Mouse (Mus musculus) cerebellum, adult 2 months (tissue): ENCODE results near the gene Ptprb. TPM values are rescaled to one million over a fixed set of nuclear protein-coding genes. Genes with fewer than 3 reads are reported as not detected.

ENCODE experiments used
- DNase-seq, 2 experiments: peaks; one replicate each; pipeline ENCODE4 v3.0.0; 2021
- H3K27ac ChIP-seq: fragments of 200-500 bp; 2 replicates; pipeline ENCODE4 v1.5.1; 2012; ENCODE audit warnings: low read length, control low read depth, inconsistent platforms; ENCODE audit not compliant: insufficient read depth
- H3K27me3 ChIP-seq: fragments of 200-500 bp; 2 replicates; pipeline ENCODE4 v1.6.1; 2012; ENCODE audit warnings: inconsistent platforms, mild to moderate bottlenecking, low read length, moderate library complexity; ENCODE audit not compliant: control insufficient read depth, insufficient read depth
- H3K4me1 ChIP-seq: fragments of 200-500 bp; 2 replicates; pipeline ENCODE4 v1.6.1; 2011; ENCODE audit warnings: low read length; ENCODE audit not compliant: control insufficient read depth, insufficient read depth
- H3K4me3 ChIP-seq: fragments of 200-500 bp; replicated peaks from 2 replicates; pipeline ENCODE3; 2011; ENCODE audit warnings: mild to moderate bottlenecking, low read depth, low read length, control low read depth; ENCODE audit not compliant: insufficient read depth
- CTCF ChIP-seq: fragments of 200-500 bp; IDR thresholded peaks from 2 replicates; pipeline ENCODE4 v1.5.1; 2011; ENCODE audit warnings: low read depth, mild to moderate bottlenecking, control low read depth, low read length, moderate library complexity, borderline replicate concordance; ENCODE audit not compliant: insufficient read depth
- POLR2A ChIP-seq: fragments of 200-500 bp; IDR thresholded peaks from 2 replicates; pipeline ENCODE4 v1.6.1; 2011; ENCODE audit warnings: low read length, control low read depth, borderline replicate concordance; ENCODE audit not compliant: insufficient read depth
- WGBS: fragments of 180-500 bp; shearing (Covaris S2); methylation state at CpG from one replicate; pipeline ENCODE4 v1.1.7; 2018; 5-methylcytosine and 5-hydroxymethylcytosine counted together
- polyA plus RNA-seq: library from polyadenylated mRNA; depleted of rRNA; stranded (reverse); fragments of >200 nt; gene quantifications from 2 replicates; pipeline ENCODE4 v1.2.3, GENCODE M21; 2012

Gene Ptprb
- polyA plus RNA-seq, 1 experiment = 8.4 TPM

- no peak overlapping the region for H3K27ac ChIP-seq
- no peak for TF ChIP-seq POLR2A
- no peak for TF ChIP-seq CTCF
- H3K27me3 ChIP-seq = no peaks in the 10 kb centered on the region
- DNase-seq = no peak
- H3K4me3 ChIP-seq = no peak overlapping the region
- WGBS = 92% methylated on average over 10 of the region's 10 CpGs
- H3K4me1 ChIP-seq = no peaks in the 10 kb centered on the region
Observed at GRCm38 (mm10) chr10:116271470-116271915, 3.8 kb upstream of the Ptprb start.

DNA sequence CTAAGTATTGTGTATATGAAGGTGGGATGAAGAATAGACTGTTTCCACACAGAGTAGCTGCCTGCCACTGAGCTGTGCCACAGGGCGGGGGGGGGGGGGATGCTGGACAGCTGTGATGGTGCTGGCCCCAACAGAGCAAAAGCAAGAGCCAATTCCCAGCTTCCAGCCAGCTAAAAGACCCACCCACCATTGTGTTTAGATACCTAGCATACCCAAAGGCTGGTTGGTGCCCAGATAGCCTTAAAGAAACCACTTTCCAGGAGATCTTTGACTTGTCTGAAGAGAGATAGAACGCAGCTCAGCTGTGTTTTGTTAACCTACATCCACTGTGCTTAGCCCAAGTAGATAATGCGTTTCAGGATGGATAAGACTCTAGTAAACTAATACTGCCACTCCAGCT lies 3.2 kb upstream of the Ptprb start:
- Histone ChIP-seq H3K27ac (no peak overlapping the region), H3K4me3 (no peak overlapping the region), H3K4me1 (no peaks in the 10 kb centered on the region), H3K27me3 (no peaks in the 10 kb centered on the region)
- WGBS = 87% methylated on average over 3 of the region's 3 CpGs
- DNase-seq = no peak
- TF ChIP-seq POLR2A (no peak), CTCF (no peak)

DNA sequence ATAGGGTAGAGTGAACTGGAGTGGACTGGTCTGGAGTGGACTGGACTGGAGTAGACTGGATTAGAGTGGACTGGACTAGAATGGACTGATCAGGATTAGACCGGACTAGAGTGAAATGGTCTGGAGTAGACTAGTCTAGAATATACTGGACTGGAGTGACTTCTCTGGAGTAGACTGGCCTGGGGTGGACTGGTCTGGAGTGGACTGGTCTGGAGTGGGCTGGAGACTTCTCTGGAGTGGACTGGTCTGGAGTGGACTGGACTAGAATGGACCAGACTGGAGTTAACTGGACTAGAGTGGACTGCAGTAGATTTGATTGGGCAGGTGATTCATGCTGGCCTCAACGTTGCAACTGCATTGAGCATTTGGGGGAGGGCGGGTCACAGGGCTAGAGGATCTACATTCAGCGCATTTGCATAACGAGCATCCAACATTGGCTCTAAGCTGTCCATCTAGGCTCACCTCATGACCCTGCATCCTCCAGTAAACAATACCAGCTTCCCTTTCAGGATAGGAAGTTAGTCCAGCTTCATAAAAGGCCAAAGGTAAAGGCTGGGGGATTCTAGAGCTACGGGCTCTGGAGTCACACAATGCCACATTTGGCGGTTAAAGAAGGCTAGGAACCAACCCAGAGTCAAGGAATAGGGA lies 11.5 kb downstream of the Ptprb start:
- H3K4me1 ChIP-seq = no peaks in the 10 kb centered on the region
- no peak overlapping the region for H3K4me3 ChIP-seq
- no peak for DNase-seq
- TF ChIP-seq CTCF = no peak
- TF ChIP-seq POLR2A = no peak
- 89% methylated on average over 7 of the region's 7 CpGs for WGBS
- no peak overlapping the region for H3K27ac ChIP-seq
- no peaks in the 10 kb centered on the region for H3K27me3 ChIP-seq

GRCm38 (mm10) chr10:116288130-116288529 lies 12.8 kb downstream of the Ptprb start:
- no peak for TF ChIP-seq CTCF
- TF ChIP-seq POLR2A = no peak
- Histone ChIP-seq H3K4me1 (no peaks in the 10 kb centered on the region), H3K4me3 (no peak overlapping the region), H3K27me3 (no peaks in the 10 kb centered on the region), H3K27ac (no peak overlapping the region; the same call in 1 of the 2 replicates)
- no peak for DNase-seq
- 88% methylated on average over 9 of the region's 9 CpGs for WGBS

- 89% methylated on average over 4 of the region's 4 CpGs for WGBS
Observed at GRCm38 (mm10) chr10:116290483-116290882, 15.2 kb downstream of the Ptprb start.

DNA sequence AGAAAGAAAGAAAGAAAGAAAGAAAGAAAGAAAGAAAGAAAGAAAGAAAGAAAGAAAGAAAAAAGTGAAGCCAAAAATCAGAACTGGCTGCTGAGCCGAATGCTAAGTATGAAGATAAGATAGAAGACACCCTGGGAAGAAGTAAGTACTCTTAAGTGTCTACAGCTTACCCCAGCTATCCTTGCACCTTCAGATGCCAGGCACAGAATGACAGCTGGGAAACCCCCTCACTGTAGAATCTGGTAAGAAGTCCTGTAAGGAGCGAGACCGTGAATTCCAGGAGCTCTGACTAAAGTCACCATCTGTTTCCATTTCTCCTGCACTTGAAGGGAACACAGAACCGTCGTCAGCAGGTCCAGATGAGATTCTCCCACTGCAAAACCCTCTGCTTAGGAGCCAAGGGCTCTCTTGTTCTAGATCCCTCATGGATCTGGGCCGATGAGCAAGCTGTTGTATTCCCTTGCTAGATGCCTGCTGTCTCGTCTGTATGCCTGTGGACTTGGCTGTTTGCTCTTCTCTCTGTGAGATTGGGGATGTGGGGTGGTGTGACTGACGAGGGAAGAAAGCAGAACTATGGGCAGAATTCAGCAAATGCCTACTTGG lies 15.9 kb downstream of the Ptprb start:
- DNase-seq = no peak
- TF ChIP-seq POLR2A (no peak), CTCF (no peak)
- Histone ChIP-seq H3K4me1 (no peaks in the 10 kb centered on the region), H3K27me3 (no peaks in the 10 kb centered on the region), H3K27ac (no peak overlapping the region), H3K4me3 (no peak overlapping the region)
- WGBS = 52% methylated on average over 8 of the region's 8 CpGs

More at GRCm38 (mm10) chr10:116290483-116290882, 15.2 kb downstream of the Ptprb start:
- DNase-seq = no peak
- Histone ChIP-seq H3K4me1 (no peaks in the 10 kb centered on the region), H3K27ac (no peak overlapping the region), H3K4me3 (no peak overlapping the region), H3K27me3 (no peaks in the 10 kb centered on the region)
- TF ChIP-seq CTCF = no peak
- no peak for TF ChIP-seq POLR2A

DNA sequence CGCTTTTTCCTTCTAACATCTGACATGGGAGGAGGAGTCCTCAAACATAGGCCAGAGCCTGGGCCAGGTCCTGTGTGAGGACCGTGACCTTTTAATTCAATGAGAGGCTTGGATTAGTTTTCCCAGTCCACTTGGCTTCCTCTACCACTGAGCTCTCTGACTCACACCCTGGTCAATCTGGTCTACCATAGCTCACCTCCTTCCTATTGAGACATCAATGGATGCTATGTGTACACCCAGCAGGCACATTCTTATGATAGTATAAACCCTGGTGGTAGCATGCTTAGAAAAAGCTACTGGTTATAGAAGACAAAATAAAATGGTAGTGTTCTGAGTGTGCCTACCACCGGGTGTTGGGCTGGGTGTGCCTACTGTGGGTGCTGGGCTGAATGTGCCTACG lies 21.1 kb downstream of the Ptprb start:
- Histone ChIP-seq H3K27ac (no peak overlapping the region), H3K27me3 (no peaks in the 10 kb centered on the region; the same call in 1 of the 2 replicates), H3K4me1 (no peaks in the 10 kb centered on the region), H3K4me3 (no peak overlapping the region)
- TF ChIP-seq POLR2A = no peak
- no peak for TF ChIP-seq CTCF
- peak in 1 of 2 experiments; percentile 16 for DNase-seq
- WGBS = 79% methylated on average over 4 of the region's 4 CpGs

GRCm38 (mm10) chr10:116297854-116298253 lies 22.5 kb downstream of the Ptprb start:
- Histone ChIP-seq H3K27me3 (no peaks in the 10 kb centered on the region; the same call in 1 of the 2 replicates), H3K4me1 (no peaks in the 10 kb centered on the region), H3K4me3 (no peak overlapping the region), H3K27ac (no peak overlapping the region)
- WGBS = 92% methylated on average over 12 of the region's 12 CpGs
- DNase-seq = no peak
- TF ChIP-seq CTCF (no peak), POLR2A (no peak)
